Mouse (Mus musculus) G1E (cell line): Measurements from ENCODE around the gene Rtbdn. TPM values are rescaled to one million over a fixed set of nuclear protein-coding genes. Genes with fewer than 3 reads are reported as not detected.

ENCODE experiments used
- ATAC-seq: 2 replicates; pipeline ENCODE4 v1.8.0; 2016; ENCODE audit warnings: mild to moderate bottlenecking; ENCODE audit not compliant: insufficient number of reproducible peaks, poor library complexity, low FRiP score, severe bottlenecking; ENCODE audit errors: extremely low read depth
- DNase-seq: peaks from one replicate; pipeline ENCODE4 v3.0.0; 2012; ENCODE audit warnings: low spot score
- H3K27me3 ChIP-seq: 2 replicates; pipeline ENCODE4 v1.6.1; 2012; ENCODE audit warnings: mild to moderate bottlenecking, low read length, inconsistent platforms; ENCODE audit not compliant: insufficient read depth
- H3K36me3 ChIP-seq: replicated peaks from 2 replicates; pipeline ENCODE3; 2012; ENCODE audit warnings: mild to moderate bottlenecking, inconsistent platforms
- H3K4me1 ChIP-seq: 2 replicates; pipeline ENCODE4 v1.6.1; 2012; ENCODE audit warnings: low read depth, low read length, inconsistent platforms, mixed read lengths; ENCODE audit not compliant: insufficient read depth
- H3K4me3 ChIP-seq: 2 replicates; pipeline ENCODE4 v1.5.1; 2012; ENCODE audit warnings: low read depth, mild to moderate bottlenecking, inconsistent platforms, low read length, moderate library complexity, mixed read lengths
- H3K9me3 ChIP-seq: replicated peaks from 2 replicates; pipeline ENCODE4 v1.6.1; 2012; ENCODE audit warnings: inconsistent platforms
- CTCF ChIP-seq: IDR thresholded peaks from 2 replicates; pipeline ENCODE4 v1.5.1; 2012; ENCODE audit warnings: low read depth, low read length, inconsistent platforms, mixed read lengths
- GATA1 ChIP-seq: IDR thresholded peaks from 2 replicates; pipeline ENCODE4 v1.6.1; 2012; ENCODE audit warnings: borderline replicate concordance, low read length, inconsistent platforms, mixed read lengths
- GATA2 ChIP-seq: IDR thresholded peaks from 2 replicates; pipeline ENCODE4 v1.6.1; 2012; ENCODE audit warnings: low read depth, low read length, inconsistent platforms, borderline replicate concordance
- POLR2AphosphoS5 ChIP-seq: IDR thresholded peaks from 2 replicates; pipeline ENCODE4 v1.6.1; 2012; ENCODE audit warnings: low read depth, low read length, inconsistent platforms; ENCODE audit not compliant: insufficient replicate concordance
- TAL1 ChIP-seq: conservative IDR thresholded peaks from 2 replicates; pipeline ENCODE4 v1.6.1; 2012; ENCODE audit warnings: low read depth, low read length, inconsistent platforms, mixed read lengths
- polyA plus RNA-seq: library from polyadenylated mRNA; stranded (reverse); fragments of >175 nt; gene quantifications from 2 replicates; pipeline ENCODE4 v1.2.3, GENCODE M21; 2012
- total RNA-seq, 2 experiments: library from RNA; stranded (forward) in 1 of 2; stranded (reverse) in 1 of 2; fragments of 200-1000 nt in 1 of 2; fragments of >200 nt in 1 of 2; fragmentation: Nextera tagmentation in 1 of 2; gene quantifications; 2 replicates each; pipeline ENCODE4 v1.2.3; 2014 to 2017

The Rtbdn gene
- total and polyA plus RNA-seq, 3 experiments: 0.11 TPM; not detected in 2

- no peak for ATAC-seq
- H3K9me3 ChIP-seq: no peaks in the 10 kb centered on the region
- TF ChIP-seq POLR2AphosphoS5 (no peak), CTCF (no peak), TAL1 (no peak), GATA2 (no peak), GATA1 (no peak)
- H3K4me1 ChIP-seq: peaks cover 72% of the 10 kb centered on the region
- DNase-seq: no peak
- H3K36me3 ChIP-seq: no peaks in the 10 kb centered on the region
- H3K4me3 ChIP-seq: no peak overlapping the region
- H3K27me3 ChIP-seq: no peaks in the 10 kb centered on the region
Measured at GRCm38 (mm10) chr8:84987903-84988302, 41.1 kb downstream of the Rtbdn start.

GRCm38 (mm10) chr8:84989311-84989731, 42.5 kb downstream of the Rtbdn start:
- ATAC-seq: no peak
- Histone ChIP-seq H3K4me3 (peak overlapping the region; percentile 60; the same call in 1 of the 2 replicates), H3K27me3 (no peaks in the 10 kb centered on the region), H3K36me3 (peaks cover 10% of the 10 kb centered on the region), H3K9me3 (no peaks in the 10 kb centered on the region), H3K4me1 (peaks cover 58% of the 10 kb centered on the region)
- TF ChIP-seq POLR2AphosphoS5 (no peak), GATA1 (no peak), CTCF (no peak), GATA2 (no peak), TAL1 (no peak)
- DNase-seq: no peak

- DNase-seq: peak; percentile 68
- peak; percentile 22; the same call in 1 of the 2 replicates for ATAC-seq
- Histone ChIP-seq H3K27me3 (no peaks in the 10 kb centered on the region), H3K9me3 (no peaks in the 10 kb centered on the region), H3K4me3 (peak overlapping the region; percentile 79), H3K4me1 (peaks cover 53% of the 10 kb centered on the region), H3K36me3 (peaks cover 15% of the 10 kb centered on the region)
- peak; percentile 59; the same call in 1 of the 2 replicates for TF ChIP-seq CTCF
- no peak for TF ChIP-seq GATA1
Measured at GRCm38 (mm10) chr8:84989810-84990209, 43.0 kb downstream of the Rtbdn start.

GRCm38 (mm10) chr8:84990349-84990748, 43.6 kb downstream of the Rtbdn start, which contains the start of gene Hook2:
Gene Hook2, plus strand, starts transcription at chr8:84990603.
- peak; percentile 76 for ATAC-seq
- Histone ChIP-seq H3K27me3 (no peaks in the 10 kb centered on the region), H3K4me3 (peak within 1 kb of the TSS; percentile 79), H3K36me3 (peaks cover 20% of the 10 kb centered on the region), H3K4me1 (peaks cover 48% of the 10 kb centered on the region), H3K9me3 (no peaks in the 10 kb centered on the region)
- peak; percentile 93 for DNase-seq
- TF ChIP-seq CTCF (peak; percentile 87), GATA1 (no peak)

- TF ChIP-seq GATA1 (no peak), TAL1 (no peak), GATA2 (no peak), CTCF (no peak), POLR2AphosphoS5 (no peak)
- Histone ChIP-seq H3K9me3 (no peaks in the 10 kb centered on the region), H3K4me3 (peak overlapping the region; percentile 79), H3K4me1 (peaks cover 46% of the 10 kb centered on the region), H3K36me3 (peaks cover 25% of the 10 kb centered on the region), H3K27me3 (no peaks in the 10 kb centered on the region)
- no peak for ATAC-seq
- DNase-seq: no peak
Measured at GRCm38 (mm10) chr8:84990836-84991235, 44.0 kb downstream of the Rtbdn start.

GRCm38 (mm10) chr8:84994375-84994774, 47.6 kb downstream of the Rtbdn start:
- Histone ChIP-seq H3K4me3 (no peak overlapping the region), H3K36me3 (peaks cover 49% of the 10 kb centered on the region), H3K9me3 (no peaks in the 10 kb centered on the region), H3K27me3 (no peaks in the 10 kb centered on the region), H3K4me1 (peaks cover 30% of the 10 kb centered on the region)
- no peak for DNase-seq
- ATAC-seq: no peak
- TF ChIP-seq GATA1: no peak

GRCm38 (mm10) chr8:84995680-84996079, 48.9 kb downstream of the Rtbdn start:
- no peaks in the 10 kb centered on the region for H3K27me3 ChIP-seq
- TF ChIP-seq GATA1 (no peak), TAL1 (no peak), POLR2AphosphoS5 (no peak), CTCF (no peak), GATA2 (no peak)
- H3K4me3 ChIP-seq: no peak overlapping the region
- no peaks in the 10 kb centered on the region for H3K9me3 ChIP-seq
- DNase-seq: no peak
- no peak for ATAC-seq
- peaks cover 27% of the 10 kb centered on the region for H3K4me1 ChIP-seq
- peaks cover 49% of the 10 kb centered on the region for H3K36me3 ChIP-seq
